Mouse (Mus musculus): ENCODE measurements around the gene Chmp2b. TPM values are rescaled to one million over a fixed set of nuclear protein-coding genes. Genes with fewer than 3 reads are reported as not detected.
A peak's percentile ranks its signal among the peaks of the same experiment; 100 is the strongest.

Gene Chmp2b
- polyA plus RNA-seq (2014; fragmentation: Nextera tagmentation; extraction: Ambion mirVana): 31.6 and 37.0 TPM in 2 replicates

GRCm38 (mm10) chr16:65561963-65562863, at the start of gene Chmp2b:
Gene Chmp2b (minus strand): TSS chr16:65562726.
- peak within 1 kb of the TSS; percentile 84 for H3K4me2 ChIP-seq
- 0 out of 2 replicates have a peak, but pooled peaks cover 3% of the 10 kb centered on the region for H3K36me3 ChIP-seq (ENCODE audit: control insufficient read depth, insufficient read depth, low read length)
- DNase-seq (ENCODE audit: low spot score): peak; percentile 84
- H3K9me3 ChIP-seq (ENCODE audit: control insufficient read depth, low read length): no peaks in the 10 kb centered on the region
- under 1% methylated on average over 67 of the region's 69 CpGs for WGBS
- H3K27ac ChIP-seq (ENCODE audit: low read depth, low read length): no peak within 1 kb of the TSS
- H3K27me3 ChIP-seq (replicated peaks; ENCODE audit: control insufficient read depth, insufficient read depth, low read length): no peaks in the 10 kb centered on the region
- peak within 1 kb of the TSS; percentile 92 for H3K4me3 ChIP-seq (ENCODE audit: low read depth, low read length)
- peak within 1 kb of the TSS; percentile 94 for H3K9ac ChIP-seq (ENCODE audit: low read depth, low read length)
- H3K4me1 ChIP-seq (replicated peaks; ENCODE audit: control insufficient read depth, insufficient read depth, low read length): peaks cover 6% of the 10 kb centered on the region
- ATAC-seq (replicated peaks; ENCODE audit: low FRiP score): peak; percentile 93

GRCm38 (mm10) chr16:65611678-65612077, 49.2 kb upstream of the Chmp2b start:
- DNase-seq (ENCODE audit: low spot score) (no peak), ATAC-seq (replicated peaks; ENCODE audit: low FRiP score) (no peak)
- no peaks in the 10 kb centered on the region for H3K4me1 ChIP-seq (replicated peaks; ENCODE audit: control insufficient read depth, insufficient read depth, low read length)
- H3K9me3 ChIP-seq (ENCODE audit: control insufficient read depth, low read length): no peaks in the 10 kb centered on the region
- no peaks in the 10 kb centered on the region for H3K36me3 ChIP-seq (ENCODE audit: control insufficient read depth, insufficient read depth, low read length)
- no peaks in the 10 kb centered on the region for H3K27me3 ChIP-seq (replicated peaks; ENCODE audit: control insufficient read depth, insufficient read depth, low read length)
- no peak overlapping the region for H3K27ac ChIP-seq (ENCODE audit: low read depth, low read length)
- 76% methylated on average over 1 of the region's 1 CpGs for WGBS
- no peak overlapping the region for H3K4me3 ChIP-seq (ENCODE audit: low read depth, low read length)
- no peak overlapping the region for H3K9ac ChIP-seq (ENCODE audit: low read depth, low read length)
- H3K4me2 ChIP-seq: no peak overlapping the region

GRCm38 (mm10) chr16:65600798-65601197, 38.3 kb upstream of the Chmp2b start:
- DNase-seq (ENCODE audit: low spot score) (no peak), ATAC-seq (replicated peaks; ENCODE audit: low FRiP score) (no peak)
- no peaks in the 10 kb centered on the region for H3K36me3 ChIP-seq (ENCODE audit: control insufficient read depth, insufficient read depth, low read length)
- WGBS: 89% methylated on average over 4 of the region's 4 CpGs
- H3K4me3 ChIP-seq (ENCODE audit: low read depth, low read length): no peak overlapping the region
- H3K27ac ChIP-seq (ENCODE audit: low read depth, low read length): no peak overlapping the region
- H3K9ac ChIP-seq (ENCODE audit: low read depth, low read length): no peak overlapping the region
- H3K27me3 ChIP-seq (replicated peaks; ENCODE audit: control insufficient read depth, insufficient read depth, low read length): no peaks in the 10 kb centered on the region
- no peaks in the 10 kb centered on the region for H3K4me1 ChIP-seq (replicated peaks; ENCODE audit: control insufficient read depth, insufficient read depth, low read length)
- H3K9me3 ChIP-seq (ENCODE audit: control insufficient read depth, low read length): no peaks in the 10 kb centered on the region
- no peak overlapping the region for H3K4me2 ChIP-seq

- Histone ChIP-seq H3K4me2 (no peak overlapping the region), H3K36me3 (ENCODE audit: control insufficient read depth, insufficient read depth, low read length) (no peaks in the 10 kb centered on the region), H3K27me3 (replicated peaks; ENCODE audit: control insufficient read depth, insufficient read depth, low read length) (no peaks in the 10 kb centered on the region), H3K9me3 (ENCODE audit: control insufficient read depth, low read length) (no peaks in the 10 kb centered on the region), H3K27ac (ENCODE audit: low read depth, low read length) (no peak overlapping the region), H3K4me1 (replicated peaks; ENCODE audit: control insufficient read depth, insufficient read depth, low read length) (no peaks in the 10 kb centered on the region), H3K9ac (ENCODE audit: low read depth, low read length) (no peak overlapping the region), H3K4me3 (ENCODE audit: low read depth, low read length) (no peak overlapping the region)
- ATAC-seq (replicated peaks; ENCODE audit: low FRiP score): no peak
- 74% methylated on average over 7 of the region's 7 CpGs for WGBS
- no peak for DNase-seq (ENCODE audit: low spot score)
Measured at GRCm38 (mm10) chr16:65586111-65586865, 23.8 kb upstream of the Chmp2b start.

- ATAC-seq (replicated peaks; ENCODE audit: low FRiP score) (no peak), DNase-seq (ENCODE audit: low spot score) (no peak)
- Histone ChIP-seq H3K4me3 (ENCODE audit: low read depth, low read length) (no peak overlapping the region), H3K27ac (ENCODE audit: low read depth, low read length) (no peak overlapping the region), H3K36me3 (ENCODE audit: control insufficient read depth, insufficient read depth, low read length) (no peaks in the 10 kb centered on the region), H3K27me3 (replicated peaks; ENCODE audit: control insufficient read depth, insufficient read depth, low read length) (no peaks in the 10 kb centered on the region), H3K4me1 (replicated peaks; ENCODE audit: control insufficient read depth, insufficient read depth, low read length) (no peaks in the 10 kb centered on the region), H3K9ac (ENCODE audit: low read depth, low read length) (no peak overlapping the region), H3K4me2 (no peak overlapping the region), H3K9me3 (ENCODE audit: control insufficient read depth, low read length) (no peaks in the 10 kb centered on the region)
- 82% methylated on average over 2 of the region's 2 CpGs for WGBS
Measured at GRCm38 (mm10) chr16:65585699-65586098, 23.2 kb upstream of the Chmp2b start.

- 62% methylated on average over 6 of the region's 6 CpGs for WGBS
- Histone ChIP-seq H3K4me1 (replicated peaks; ENCODE audit: control insufficient read depth, insufficient read depth, low read length) (no peaks in the 10 kb centered on the region), H3K4me3 (ENCODE audit: low read depth, low read length) (no peak overlapping the region), H3K9me3 (ENCODE audit: control insufficient read depth, low read length) (no peaks in the 10 kb centered on the region), H3K36me3 (ENCODE audit: control insufficient read depth, insufficient read depth, low read length) (no peaks in the 10 kb centered on the region), H3K27me3 (replicated peaks; ENCODE audit: control insufficient read depth, insufficient read depth, low read length) (no peaks in the 10 kb centered on the region), H3K9ac (ENCODE audit: low read depth, low read length) (no peak overlapping the region), H3K27ac (ENCODE audit: low read depth, low read length) (no peak overlapping the region), H3K4me2 (no peak overlapping the region)
- ATAC-seq (replicated peaks; ENCODE audit: low FRiP score) (no peak), DNase-seq (ENCODE audit: low spot score) (no peak)
Measured at GRCm38 (mm10) chr16:65577298-65578029, 14.9 kb upstream of the Chmp2b start.

- WGBS: 63% methylated on average over 4 of the region's 4 CpGs
- no peak for ATAC-seq (replicated peaks; ENCODE audit: low FRiP score)
Measured at GRCm38 (mm10) chr16:65568853-65569252, 6.3 kb upstream of the Chmp2b start.

GRCm38 (mm10) chr16:65564951-65565350, 2.4 kb upstream of the Chmp2b start:
- Histone ChIP-seq H3K4me3 (ENCODE audit: low read depth, low read length) (no peak overlapping the region), H3K9ac (ENCODE audit: low read depth, low read length) (no peak overlapping the region), H3K27me3 (replicated peaks; ENCODE audit: control insufficient read depth, insufficient read depth, low read length) (no peaks in the 10 kb centered on the region), H3K27ac (ENCODE audit: low read depth, low read length) (no peak overlapping the region), H3K9me3 (ENCODE audit: control insufficient read depth, low read length) (no peaks in the 10 kb centered on the region), H3K4me2 (no peak overlapping the region), H3K36me3 (ENCODE audit: control insufficient read depth, insufficient read depth, low read length) (no peaks in the 10 kb centered on the region), H3K4me1 (replicated peaks; ENCODE audit: control insufficient read depth, insufficient read depth, low read length) (peaks cover 6% of the 10 kb centered on the region)
- 86% methylated on average over 1 of the region's 1 CpGs for WGBS
- DNase-seq (ENCODE audit: low spot score) (no peak), ATAC-seq (replicated peaks; ENCODE audit: low FRiP score) (no peak)

More at GRCm38 (mm10) chr16:65568853-65569252, 6.3 kb upstream of the Chmp2b start:
- no peaks in the 10 kb centered on the region for H3K4me1 ChIP-seq (replicated peaks; ENCODE audit: control insufficient read depth, insufficient read depth, low read length)
- H3K27ac ChIP-seq (ENCODE audit: low read depth, low read length): no peak overlapping the region
- H3K9me3 ChIP-seq (ENCODE audit: control insufficient read depth, low read length): no peaks in the 10 kb centered on the region
- H3K4me3 ChIP-seq (ENCODE audit: low read depth, low read length): no peak overlapping the region
- H3K36me3 ChIP-seq (ENCODE audit: control insufficient read depth, insufficient read depth, low read length): no peaks in the 10 kb centered on the region
- DNase-seq (ENCODE audit: low spot score): no peak
- H3K9ac ChIP-seq (ENCODE audit: low read depth, low read length): no peak overlapping the region
- no peaks in the 10 kb centered on the region for H3K27me3 ChIP-seq (replicated peaks; ENCODE audit: control insufficient read depth, insufficient read depth, low read length)
- H3K4me2 ChIP-seq: no peak overlapping the region
